Mouse (Mus musculus) brain, embryonic 14.5 days (tissue): ENCODE measurements around the gene Ugt2a3.

Experiments
- CTCF ChIP-seq: fragments of 200-500 bp; IDR thresholded peaks from 2 replicates; pipeline ENCODE4 v1.5.1; 2012; ENCODE audit warnings: inconsistent platforms, mild to moderate bottlenecking, moderate library complexity, borderline replicate concordance; ENCODE audit not compliant: insufficient read depth, insufficient read length; ENCODE audit errors: extremely low read depth
- POLR2A ChIP-seq: fragments of 200-500 bp; IDR thresholded peaks from 2 replicates; pipeline ENCODE4 v1.6.1; 2012; ENCODE audit warnings: mild to moderate bottlenecking, inconsistent platforms, borderline replicate concordance; ENCODE audit not compliant: poor library complexity, insufficient read depth, insufficient read length, severe bottlenecking; ENCODE audit errors: extremely low read depth

DNA sequence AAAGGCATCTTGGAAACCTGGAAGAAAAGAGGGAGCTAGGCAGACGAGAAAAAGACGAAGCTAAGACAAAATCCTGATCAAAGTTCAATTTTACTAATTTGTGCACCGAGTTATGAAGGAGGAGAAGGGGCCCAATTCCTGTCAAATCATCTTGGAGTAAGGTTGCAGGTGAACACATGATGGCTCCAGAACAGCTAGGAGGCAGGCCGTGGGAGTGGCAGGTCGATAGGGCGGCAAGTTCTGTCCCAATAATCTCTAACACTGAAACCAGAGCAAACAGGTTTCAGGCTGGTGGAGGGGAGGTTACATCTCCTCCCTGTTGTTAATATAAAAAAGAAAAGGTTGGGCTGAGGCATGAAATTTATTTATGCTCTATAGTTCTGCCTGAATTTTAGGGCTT, 61.4 kb downstream of the Ugt2a3 start:
- TF ChIP-seq CTCF = no peak
- no peak for TF ChIP-seq POLR2A
